Mouse (Mus musculus) small intestine, adult 2 months (tissue): ENCODE data around the gene Dis3l2. TPM values are rescaled to one million over a fixed set of nuclear protein-coding genes. Genes with fewer than 3 reads are reported as not detected.

Experiments
- H3K27ac ChIP-seq: fragments of 200-500 bp; 2 replicates; pipeline ENCODE4 v1.5.1; 2012; ENCODE audit warnings: low read depth, low read length, control low read depth, inconsistent platforms; ENCODE audit not compliant: insufficient read depth
- H3K27me3 ChIP-seq: fragments of 200-500 bp; 2 replicates; pipeline ENCODE4 v1.6.1; 2012; ENCODE audit warnings: mild to moderate bottlenecking, moderate library complexity, low read length, inconsistent platforms; ENCODE audit not compliant: control insufficient read depth, insufficient read depth
- H3K36me3 ChIP-seq: fragments of 200-500 bp; 2 replicates; pipeline ENCODE4 v1.6.1; 2012; ENCODE audit warnings: mild to moderate bottlenecking, low read length, control low read depth, inconsistent platforms; ENCODE audit not compliant: control insufficient read depth, insufficient read depth
- H3K4me1 ChIP-seq: fragments of 200-500 bp; 2 replicates; pipeline ENCODE4 v1.6.1; 2012; ENCODE audit warnings: low read length, inconsistent platforms, mixed read lengths; ENCODE audit not compliant: control insufficient read depth, insufficient read depth, insufficient read length
- H3K4me3 ChIP-seq: fragments of 200-500 bp; 2 replicates; pipeline ENCODE4 v1.5.1; 2012; ENCODE audit warnings: low read depth, mild to moderate bottlenecking, control low read depth, inconsistent platforms, low read length, moderate library complexity
- CTCF ChIP-seq: fragments of 200-500 bp; IDR thresholded peaks from 2 replicates; pipeline ENCODE4 v1.5.1; 2012; ENCODE audit warnings: low read depth, mild to moderate bottlenecking, control low read depth, inconsistent platforms, low read length, moderate library complexity, mixed read lengths; ENCODE audit not compliant: insufficient replicate concordance, insufficient read length; ENCODE audit errors: extremely low read depth
- POLR2A ChIP-seq: fragments of 200-500 bp; IDR thresholded peaks from 2 replicates; pipeline ENCODE4 v1.6.1; 2012; ENCODE audit warnings: low read depth, mild to moderate bottlenecking, control low read depth, inconsistent platforms, low read length, moderate library complexity
- WGBS: fragments of 180-500 bp; shearing (Covaris S2); methylation state at CpG from one replicate; pipeline ENCODE4 v1.1.7; 2018; 5-methylcytosine and 5-hydroxymethylcytosine counted together
- polyA plus RNA-seq: library from polyadenylated mRNA; depleted of rRNA; stranded (reverse); fragments of >200 nt; gene quantifications from 2 replicates; pipeline ENCODE4 v1.2.3, GENCODE M21; 2012

Gene Dis3l2
- polyA plus RNA-seq, 1 experiment: 9.1 TPM

DNA sequence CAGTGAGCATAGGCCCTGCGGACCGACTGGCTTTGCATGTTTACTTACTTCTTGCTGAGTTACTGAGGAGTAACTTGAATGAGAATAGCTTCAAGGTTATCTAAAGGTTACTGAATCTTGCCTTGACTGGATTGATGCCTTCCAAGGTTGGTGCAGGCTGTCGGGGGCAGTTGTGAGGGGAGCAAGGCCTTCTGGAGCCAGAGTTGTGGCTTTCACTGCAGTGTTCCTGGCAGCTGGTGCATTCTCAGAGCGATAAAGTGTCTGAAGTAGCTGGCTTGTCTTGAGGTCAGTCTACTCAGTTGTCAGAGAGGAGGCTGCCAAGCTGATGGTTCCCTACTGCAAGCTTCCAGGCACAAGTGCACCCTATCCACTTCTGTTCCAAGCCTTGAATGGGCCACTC is 15.8 kb downstream of the Dis3l2 start:
- H3K36me3 ChIP-seq: no peaks in the 10 kb centered on the region
- WGBS: 74% methylated on average over 4 of the region's 4 CpGs
- TF ChIP-seq CTCF: no peak
- no peak for TF ChIP-seq POLR2A
- H3K27ac ChIP-seq: no peak overlapping the region
- no peak overlapping the region for H3K4me3 ChIP-seq
- H3K27me3 ChIP-seq: no peaks in the 10 kb centered on the region
- H3K4me1 ChIP-seq: 0 out of 2 replicates have a peak, but pooled peaks cover 1% of the 10 kb centered on the region

DNA sequence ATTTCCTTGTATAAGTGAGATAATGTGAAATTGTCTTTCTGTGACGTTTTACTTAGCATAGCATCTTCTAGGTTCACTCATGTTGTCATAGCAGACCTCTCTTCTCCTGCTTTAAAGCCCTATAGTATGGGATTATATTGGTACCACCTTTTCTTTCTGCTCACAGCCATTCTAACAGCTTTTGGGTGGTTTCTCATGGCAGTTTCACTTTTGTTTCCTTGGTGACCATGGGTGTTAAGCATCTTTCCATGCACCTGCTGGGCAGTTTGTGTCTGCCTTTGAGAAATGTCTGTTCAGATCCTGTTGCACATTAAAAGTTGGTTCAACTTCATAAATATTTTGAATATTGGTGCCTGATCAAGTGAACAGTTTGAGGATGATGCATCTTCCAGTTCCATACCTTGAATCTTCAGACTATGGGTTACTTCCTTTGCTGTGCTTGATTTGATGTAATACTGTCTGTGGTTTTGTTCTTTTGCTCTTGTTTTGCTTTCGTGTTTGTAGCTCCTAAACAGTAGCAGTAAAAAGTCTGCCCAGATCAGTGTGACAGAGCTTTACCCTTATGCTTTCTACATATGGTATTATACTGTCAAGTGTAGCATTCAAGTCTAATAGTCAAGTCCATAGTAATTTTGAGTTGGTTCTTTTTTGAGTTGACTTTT is 29.7 kb downstream of the Dis3l2 start:
- Histone ChIP-seq H3K27ac (no peak overlapping the region), H3K27me3 (no peaks in the 10 kb centered on the region), H3K36me3 (no peaks in the 10 kb centered on the region), H3K4me1 (no peaks in the 10 kb centered on the region), H3K4me3 (no peak overlapping the region)
- 61% methylated on average over 2 of the region's 2 CpGs for WGBS
- TF ChIP-seq POLR2A (no peak), CTCF (no peak)

DNA sequence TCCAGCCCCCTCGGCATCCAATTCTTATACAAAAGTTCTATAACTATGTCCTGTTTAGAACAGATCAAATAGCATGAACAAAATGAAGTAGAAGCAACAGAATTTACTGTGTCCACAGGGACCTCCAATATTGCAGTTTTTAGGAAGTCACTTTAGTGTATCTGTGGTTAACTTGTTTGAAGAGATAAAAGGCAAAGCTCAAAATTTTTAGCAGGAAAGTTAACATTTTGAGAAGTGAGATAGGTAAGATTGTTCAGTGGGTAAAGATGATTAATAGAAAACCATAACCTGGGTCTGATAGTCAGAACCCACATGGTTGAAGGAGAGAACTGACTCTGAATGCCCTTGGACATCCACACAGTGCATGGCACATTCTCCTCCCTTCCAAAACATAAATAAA is 32.8 kb downstream of the Dis3l2 start:
- Histone ChIP-seq H3K27me3 (no peaks in the 10 kb centered on the region), H3K27ac (no peak overlapping the region), H3K36me3 (no peaks in the 10 kb centered on the region), H3K4me1 (no peaks in the 10 kb centered on the region), H3K4me3 (no peak overlapping the region)
- WGBS: 91% methylated on average over 1 of the region's 1 CpGs
- TF ChIP-seq POLR2A: no peak
- no peak for TF ChIP-seq CTCF

DNA sequence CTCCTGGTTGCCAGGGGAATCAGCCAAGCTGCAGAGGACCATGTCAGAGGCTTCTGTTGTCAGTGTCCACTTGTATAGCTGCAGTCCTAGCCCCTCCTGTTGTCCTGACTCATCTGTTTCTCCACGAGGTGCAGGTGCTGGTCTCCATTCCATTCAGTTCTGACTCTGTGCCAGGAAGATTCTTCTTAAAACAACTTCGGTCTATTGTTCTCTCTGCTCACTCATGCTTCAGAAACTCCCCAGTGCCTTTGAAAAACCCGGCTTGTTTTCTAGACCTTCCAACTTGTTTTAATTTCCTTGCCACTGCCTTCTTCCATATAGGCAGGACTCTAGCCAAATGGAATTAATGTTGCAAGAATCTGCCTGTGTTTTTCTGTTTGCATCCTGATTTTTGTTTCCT is 39.3 kb downstream of the Dis3l2 start:
- TF ChIP-seq POLR2A (no peak), CTCF (no peak)
- 63% methylated on average over 3 of the region's 3 CpGs for WGBS
- Histone ChIP-seq H3K27me3 (no peaks in the 10 kb centered on the region), H3K36me3 (peaks cover 9% of the 10 kb centered on the region), H3K4me1 (no peaks in the 10 kb centered on the region), H3K4me3 (no peak overlapping the region), H3K27ac (no peak overlapping the region)

DNA sequence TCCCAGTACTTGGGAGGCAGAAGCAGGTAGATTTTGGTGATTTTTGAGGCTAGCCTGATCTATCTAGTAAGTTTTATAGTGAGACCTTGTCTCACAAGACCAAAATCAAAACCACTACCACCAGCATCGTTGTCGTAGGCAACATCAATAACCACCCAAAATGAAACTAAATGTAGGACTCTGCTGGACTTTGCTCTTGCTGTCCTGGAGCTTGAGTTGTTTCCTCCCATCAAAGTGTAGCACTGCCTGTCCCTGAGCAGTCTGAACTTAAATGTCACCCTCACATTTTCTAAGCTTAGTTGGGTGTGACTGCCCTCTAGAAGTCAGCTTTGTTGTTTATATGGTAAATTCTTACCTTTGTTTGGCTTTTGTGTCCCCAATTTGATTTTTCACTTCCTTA is 43.4 kb downstream of the Dis3l2 start:
- no peak overlapping the region for H3K4me3 ChIP-seq
- TF ChIP-seq POLR2A: no peak
- TF ChIP-seq CTCF: no peak
- no peaks in the 10 kb centered on the region for H3K4me1 ChIP-seq
- WGBS: 40% methylated on average over 2 of the region's 2 CpGs
- peaks cover 10% of the 10 kb centered on the region for H3K36me3 ChIP-seq
- H3K27ac ChIP-seq: no peak overlapping the region
- H3K27me3 ChIP-seq: no peaks in the 10 kb centered on the region

DNA sequence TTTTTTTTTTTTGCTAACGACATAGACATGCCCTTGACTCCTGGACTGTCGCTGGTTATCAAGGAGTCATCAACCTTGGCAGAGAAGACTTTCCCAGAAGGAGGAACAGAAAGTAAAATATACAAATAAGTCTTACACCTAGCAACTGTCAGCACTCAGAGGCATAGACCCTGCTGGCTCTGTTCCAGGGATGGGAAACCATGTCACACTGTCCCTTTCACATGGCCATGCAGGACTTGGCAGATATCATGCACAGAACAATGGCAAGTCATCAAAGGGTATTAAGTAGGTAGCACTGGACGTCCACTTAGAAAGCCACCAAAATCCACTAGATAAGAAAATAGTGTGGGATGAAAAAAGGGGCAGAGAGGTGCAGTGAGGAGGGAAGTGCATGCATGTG is 46.5 kb downstream of the Dis3l2 start:
- 71% methylated on average over 3 of the region's 3 CpGs for WGBS
- H3K4me1 ChIP-seq: no peaks in the 10 kb centered on the region
- H3K4me3 ChIP-seq: no peak overlapping the region
- TF ChIP-seq CTCF (no peak), POLR2A (no peak)
- no peak overlapping the region for H3K27ac ChIP-seq
- peaks cover 7% of the 10 kb centered on the region for H3K36me3 ChIP-seq
- no peaks in the 10 kb centered on the region for H3K27me3 ChIP-seq

DNA sequence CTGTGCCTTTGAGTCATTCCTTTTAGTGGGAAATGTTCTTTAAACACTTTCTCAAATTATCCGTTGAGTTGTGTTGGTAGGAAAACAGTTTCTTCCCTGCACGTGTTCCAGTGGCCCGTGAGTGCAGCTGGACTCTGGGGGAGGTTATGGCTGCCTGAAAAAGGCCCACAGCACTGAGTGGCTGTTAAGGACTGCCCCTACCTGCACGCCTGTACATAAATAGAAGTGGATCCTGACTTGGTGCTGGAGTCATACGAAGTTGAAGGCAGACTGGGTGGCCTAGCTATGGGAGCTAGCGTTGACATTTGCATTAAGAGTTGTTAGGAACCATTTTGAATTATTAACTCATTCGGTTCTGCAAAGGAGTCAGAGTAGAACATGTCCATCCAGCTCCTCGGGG is 49.8 kb downstream of the Dis3l2 start:
- TF ChIP-seq POLR2A: no peak
- no peak for TF ChIP-seq CTCF
- Histone ChIP-seq H3K4me3 (no peak overlapping the region), H3K4me1 (no peaks in the 10 kb centered on the region; the same call in 1 of the 2 replicates), H3K27ac (no peak overlapping the region), H3K27me3 (no peaks in the 10 kb centered on the region), H3K36me3 (0 out of 2 replicates have a peak, but pooled peaks cover 1% of the 10 kb centered on the region)
- 86% methylated on average over 8 of the region's 8 CpGs for WGBS
